Mouse (Mus musculus) brain, embryonic 18.5 days (tissue): ENCODE results near the gene Tas2r136.

Source experiments
- DNase-seq: peaks from one replicate; pipeline ENCODE4 v3.0.0-alpha.2; 2012; ENCODE audit warnings: low read depth, low spot score

The Tas2r136 gene

GRCm38 (mm10) chr6:132778062-132778461 lies at the start of gene Tas2r136:
Tas2r136 (minus strand) TSS chr6:132778162.
- no peak for DNase-seq

GRCm38 (mm10) chr6:132802518-132802917 lies 24.6 kb upstream of the Tas2r136 start, which contains the start of gene Tas2r117:
Tas2r117 (plus strand) TSS chr6:132802818.
- DNase-seq = no peak

GRCm38 (mm10) chr6:132795393-132795792 lies 17.4 kb upstream of the Tas2r136 start:
- no peak for DNase-seq

DNA sequence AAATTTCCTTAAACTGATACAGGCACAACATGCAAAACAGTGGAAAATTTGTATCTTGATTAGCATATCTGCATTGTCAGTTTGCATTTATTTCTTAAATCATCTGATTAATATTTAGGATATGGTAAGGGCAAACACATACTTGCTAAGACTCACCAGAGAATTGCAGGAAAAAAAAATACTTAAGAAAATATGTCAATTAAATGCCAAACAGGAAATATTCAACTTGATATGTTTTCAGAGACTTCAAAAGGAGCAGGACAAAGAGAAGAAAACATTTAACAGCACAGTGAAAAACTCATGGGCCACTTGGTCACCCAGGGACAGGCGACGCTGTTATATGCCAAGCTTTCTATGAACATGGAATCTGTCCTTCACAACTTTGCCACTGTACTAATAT lies 16.1 kb downstream of the Tas2r136 start, which contains the start of gene Tas2r102:
Gene Tas2r102 (plus strand): TSS at position 301 of the 400 bp plus-strand sequence.
- DNase-seq = no peak

DNA sequence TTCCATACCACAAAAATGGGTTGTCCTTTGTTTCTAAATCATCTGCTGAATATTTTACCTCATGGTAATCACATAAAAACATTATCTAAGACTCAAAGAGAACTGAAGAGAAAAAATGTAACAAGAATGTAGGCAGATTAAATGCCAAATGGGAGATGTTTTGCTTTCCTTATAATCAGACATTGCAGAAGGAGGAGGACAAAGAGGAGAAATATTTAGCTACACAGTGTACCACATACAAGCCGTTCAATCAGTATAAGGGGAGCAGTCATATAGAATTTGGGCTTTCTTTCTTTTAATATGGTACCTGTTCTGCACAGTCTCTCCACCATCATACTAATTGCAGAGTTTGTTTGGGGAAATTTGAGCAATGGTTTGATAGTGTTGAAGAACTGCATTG lies 23.5 kb downstream of the Tas2r136 start, which contains the start of gene Tas2r124:
Gene Tas2r124 (plus strand): TSS at position 301 of the 400 bp plus-strand sequence.
- no peak for DNase-seq

GRCm38 (mm10) chr6:132750206-132750605 lies 27.8 kb downstream of the Tas2r136 start:
- no peak for DNase-seq

DNA sequence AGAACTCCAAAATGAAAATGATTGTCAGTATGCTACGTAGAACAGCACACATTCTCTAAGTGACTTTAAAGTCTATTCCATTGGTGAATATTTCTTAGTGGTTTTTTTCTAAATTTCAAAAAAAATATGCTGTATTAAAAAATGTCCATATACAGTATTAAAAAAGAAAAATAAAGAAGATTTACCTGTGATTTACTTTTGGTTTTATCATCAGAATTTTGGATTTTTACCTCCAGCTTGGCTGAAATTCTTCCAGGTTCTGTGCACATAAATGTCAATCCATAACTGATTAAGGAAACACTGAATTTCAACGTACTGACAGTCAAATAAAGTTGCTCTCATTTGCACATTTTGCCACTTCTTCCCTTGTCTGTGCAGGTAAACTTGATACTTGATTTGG lies 40.0 kb downstream of the Tas2r136 start, which contains the start of gene Tas2r115:
Gene Tas2r115 (minus strand): TSS at position 101 of the 400 bp plus-strand sequence.
- DNase-seq = no peak
